Mouse (Mus musculus) adrenal gland, postnatal 36 days (tissue): ENCODE measurements around the gene Mecom. TPM values are rescaled to one million over a fixed set of nuclear protein-coding genes. Genes with fewer than 3 reads are reported as not detected.
A peak's percentile ranks its signal among the peaks of the same experiment; 100 is the strongest.

Experiments used
- DNase-seq, 2 experiments: peaks; one replicate each; pipeline ENCODE4 v3.0.0; 2021; ENCODE audit warnings: mixed read lengths in 1 of 2
- total RNA-seq, 2 experiments: library from RNA; stranded (reverse); gene quantifications; 2 replicates each; pipeline ENCODE4 v1.2.3; 2021

Gene Mecom
- total RNA-seq, 2 experiments from 2014 or later, result 6.4 TPM

DNA sequence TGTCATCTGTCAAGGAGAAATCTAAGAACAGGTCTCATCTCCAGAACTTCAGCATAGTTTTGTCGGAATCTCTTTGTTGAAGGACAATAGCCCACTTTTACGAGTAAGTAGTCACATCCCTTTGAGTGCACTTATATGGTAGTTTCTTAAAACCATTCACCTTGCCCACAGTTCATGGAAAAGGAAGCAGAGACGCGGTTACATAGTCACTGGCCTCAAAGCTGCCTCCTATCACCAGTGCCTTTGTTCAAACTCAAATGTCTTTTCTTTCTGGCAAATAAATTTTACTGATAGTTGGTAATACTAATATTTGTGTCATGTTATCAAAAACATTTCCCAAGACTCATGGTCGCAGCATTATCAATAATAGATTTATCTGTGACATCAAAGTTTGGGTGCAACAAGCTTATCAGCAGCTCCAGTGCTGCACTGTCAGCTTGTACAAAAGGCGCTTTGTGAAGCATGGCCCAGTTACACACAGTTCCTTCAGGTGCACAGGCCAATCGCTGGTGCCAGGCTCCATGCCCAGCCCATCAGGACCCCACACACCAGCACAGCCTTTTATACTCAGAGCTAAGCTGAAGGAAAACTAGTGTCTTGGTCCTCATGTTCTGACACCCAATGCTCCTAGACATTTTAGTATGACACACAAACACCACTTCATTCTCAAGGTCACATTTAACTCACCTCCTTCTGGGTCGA is 399.3 kb downstream of the Mecom start:
- DNase-seq, result no peak

DNA sequence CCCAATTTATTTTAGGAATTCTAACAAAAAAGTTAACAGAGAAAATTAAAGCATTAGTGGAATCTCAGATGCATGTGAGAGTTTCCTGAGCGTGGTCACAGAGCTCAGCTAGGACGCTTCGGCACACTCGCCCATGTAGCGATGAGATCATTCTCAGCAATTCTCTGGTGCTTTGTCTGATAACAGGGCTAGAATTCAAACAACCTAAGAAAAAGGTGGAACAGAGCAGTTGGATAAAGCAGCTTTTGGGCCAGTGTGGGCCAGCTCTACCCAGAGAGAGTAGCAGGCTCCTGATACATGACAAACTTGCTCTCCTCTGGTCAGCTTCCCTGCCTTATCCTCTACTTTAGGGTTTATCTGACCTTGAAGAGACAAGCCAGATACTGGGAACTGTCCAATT is 402.8 kb downstream of the Mecom start:
- no peak for DNase-seq

GRCm38 (mm10) chr3:30143961-30144411 is 403.8 kb downstream of the Mecom start:
- DNase-seq, result no peak

DNA sequence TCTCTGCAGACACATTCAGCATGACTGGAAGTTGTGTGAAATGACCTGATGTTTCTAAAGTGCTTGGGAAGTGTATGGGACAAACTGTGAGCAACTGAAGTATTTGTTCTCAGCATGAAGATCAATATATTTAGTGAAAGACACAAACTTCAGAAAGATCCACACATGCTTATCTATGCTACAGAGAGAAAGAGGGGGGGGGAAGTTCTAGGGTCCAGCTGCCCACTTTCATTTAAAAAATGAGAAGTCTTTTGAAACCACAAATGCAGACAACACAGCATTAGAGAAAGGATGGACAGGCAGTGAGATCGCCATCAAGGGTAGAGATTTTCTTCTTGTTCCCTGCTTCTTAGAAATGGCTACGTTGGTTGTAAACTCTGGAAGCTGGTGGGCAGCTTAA is 404.4 kb downstream of the Mecom start:
- no peak for DNase-seq

DNA sequence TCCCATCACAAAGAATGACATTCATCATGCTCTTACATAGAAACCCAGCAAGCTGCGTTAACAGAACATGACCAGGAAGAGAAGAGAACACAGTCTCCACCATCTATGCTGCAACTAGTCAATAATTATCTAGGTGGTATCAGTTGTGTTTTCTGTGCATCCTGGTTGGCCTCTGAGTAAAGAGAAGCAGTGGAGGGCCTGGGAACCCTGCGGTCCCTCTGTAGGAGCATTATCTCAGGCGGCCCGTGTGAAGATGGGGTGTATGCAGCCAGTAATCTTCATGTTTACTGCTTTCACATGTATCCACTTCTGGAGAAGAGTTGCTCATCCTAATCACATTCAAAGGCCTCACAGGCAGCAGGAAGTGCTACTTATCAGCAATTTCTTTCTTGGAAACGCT is 407.5 kb downstream of the Mecom start:
- DNase-seq, result no peak

GRCm38 (mm10) chr3:30139678-30140077 is 408.1 kb downstream of the Mecom start:
- DNase-seq, result no peak

DNA sequence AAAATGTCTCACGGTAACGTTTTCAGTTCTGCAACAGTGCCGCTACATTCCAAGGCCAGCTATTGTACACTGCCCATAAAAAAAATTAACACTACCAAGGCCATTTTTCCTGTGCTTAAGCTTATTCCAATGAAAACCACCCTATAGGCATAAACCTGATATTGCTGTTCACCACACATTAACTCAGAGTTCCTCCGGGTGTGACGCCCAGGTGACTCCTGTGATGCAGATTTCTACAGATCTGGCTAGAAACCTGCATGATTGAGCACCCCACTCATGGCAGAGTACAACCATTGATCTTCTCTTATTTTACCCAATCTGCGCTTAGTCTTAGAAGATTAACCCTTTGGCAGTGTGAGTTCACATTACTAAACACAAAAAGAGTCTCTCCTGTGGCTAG is 409.2 kb downstream of the Mecom start:
- no peak for DNase-seq

- no peak for DNase-seq
Measured at GRCm38 (mm10) chr3:30135857-30136256, 412.0 kb downstream of the Mecom start.

- DNase-seq, result no peak
Measured at GRCm38 (mm10) chr3:30135119-30135518, 412.7 kb downstream of the Mecom start.

GRCm38 (mm10) chr3:30132981-30133380 is 414.8 kb downstream of the Mecom start:
- no peak for DNase-seq

DNA sequence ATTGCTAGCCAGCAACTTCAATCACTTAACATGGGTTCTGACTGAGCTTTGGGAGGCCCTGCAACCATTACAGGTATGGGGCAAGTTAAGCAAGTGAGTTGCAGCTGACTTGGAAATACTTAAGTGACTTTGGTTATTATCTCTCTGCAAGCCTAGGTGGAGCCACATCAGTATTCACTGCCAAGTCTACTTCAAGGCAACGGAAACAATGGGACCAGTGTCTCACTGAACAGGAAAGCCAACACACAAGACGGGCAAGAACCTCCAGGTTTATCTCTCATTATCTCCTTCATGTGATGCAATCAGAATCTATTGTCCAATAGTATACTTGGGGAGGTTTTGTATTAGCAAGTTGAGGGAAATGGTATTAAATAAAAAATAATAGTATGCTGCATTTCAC is 415.4 kb downstream of the Mecom start:
- no peak for DNase-seq

DNA sequence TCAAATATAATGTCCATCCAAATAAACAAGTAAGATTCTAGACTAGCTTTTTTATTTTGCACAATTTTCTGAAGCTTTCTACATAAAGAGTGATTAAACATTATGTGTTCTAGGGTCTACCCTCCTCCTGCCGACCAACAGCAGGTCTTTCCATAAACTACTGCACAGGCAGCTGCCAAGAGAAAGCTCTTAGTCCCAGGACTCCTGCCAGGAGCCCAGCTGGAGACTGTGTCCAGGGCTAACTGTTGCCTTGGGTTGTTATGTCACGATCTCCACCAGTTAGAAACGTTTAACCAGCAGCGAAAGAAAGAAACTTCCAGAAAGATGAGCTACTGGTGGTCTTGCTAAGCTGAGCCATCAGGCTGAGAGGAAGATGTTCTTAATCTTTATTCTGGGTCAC is 417.3 kb downstream of the Mecom start:
- peak in 1 of 2 experiments; percentile 17 for DNase-seq

- DNase-seq, result no peak
Measured at GRCm38 (mm10) chr3:30122618-30123017, 425.2 kb downstream of the Mecom start.

DNA sequence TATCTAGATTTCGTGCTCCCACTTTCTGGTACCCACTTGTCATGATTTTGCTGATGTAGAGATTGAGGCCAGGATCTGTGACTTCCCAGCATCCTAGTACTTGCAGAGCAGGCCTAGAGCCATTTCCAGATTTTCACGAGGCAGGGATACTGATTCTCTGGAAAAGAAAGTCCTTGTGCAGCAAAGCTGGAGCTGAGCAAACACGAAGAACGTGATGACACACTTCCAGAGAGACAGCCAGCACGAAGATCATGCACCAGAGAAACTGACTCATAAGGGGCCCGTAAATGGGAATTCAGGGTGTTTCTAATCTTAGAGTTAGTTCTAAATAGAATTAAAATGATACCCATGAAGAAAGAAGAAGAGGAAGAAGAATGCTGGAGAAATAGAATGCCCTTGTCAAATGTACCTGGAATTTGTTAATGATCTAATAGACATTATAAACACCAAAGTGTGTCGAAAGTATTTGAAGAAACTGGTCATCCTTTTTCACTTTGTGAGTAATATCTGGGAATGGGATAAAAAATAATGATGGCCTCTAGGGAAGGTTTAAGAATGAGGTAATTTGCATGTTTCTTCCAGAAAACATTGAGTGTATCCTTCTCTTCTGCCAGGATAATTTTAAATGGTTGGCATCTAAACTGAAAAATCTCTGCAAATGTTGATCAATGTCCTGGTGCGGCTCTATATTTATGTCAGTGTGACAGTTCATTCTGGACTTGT is 426.9 kb downstream of the Mecom start:
- DNase-seq, result no peak

GRCm38 (mm10) chr3:30118594-30119297 is 429.1 kb downstream of the Mecom start:
- DNase-seq, result no peak

DNA sequence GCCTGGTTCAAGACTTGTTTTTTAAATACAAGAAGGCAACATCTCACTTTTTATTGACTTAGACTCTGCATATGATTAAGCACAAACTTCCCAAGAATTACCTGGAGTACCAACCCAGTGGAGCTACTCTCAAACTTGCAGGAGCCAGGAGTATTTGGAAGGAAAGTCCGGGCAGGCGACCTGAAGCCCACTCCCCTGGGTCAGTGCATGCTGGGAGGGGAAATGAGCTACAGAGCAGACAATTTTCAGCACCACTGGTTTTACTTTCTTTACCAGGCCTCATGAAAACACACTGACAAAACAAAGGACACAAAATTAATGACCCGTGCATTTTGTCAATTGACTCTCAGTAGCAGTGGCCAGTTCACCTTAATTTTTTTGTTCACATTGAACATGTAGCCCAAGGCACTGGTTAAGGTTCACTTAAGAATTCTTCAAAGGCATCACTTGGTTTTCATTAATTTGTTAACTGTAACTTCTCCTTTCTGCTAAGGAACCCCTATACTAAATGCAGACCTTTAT is 434.5 kb downstream of the Mecom start:
- DNase-seq, result no peak

GRCm38 (mm10) chr3:30107945-30108670 is 439.7 kb downstream of the Mecom start:
- DNase-seq, result no peak

DNA sequence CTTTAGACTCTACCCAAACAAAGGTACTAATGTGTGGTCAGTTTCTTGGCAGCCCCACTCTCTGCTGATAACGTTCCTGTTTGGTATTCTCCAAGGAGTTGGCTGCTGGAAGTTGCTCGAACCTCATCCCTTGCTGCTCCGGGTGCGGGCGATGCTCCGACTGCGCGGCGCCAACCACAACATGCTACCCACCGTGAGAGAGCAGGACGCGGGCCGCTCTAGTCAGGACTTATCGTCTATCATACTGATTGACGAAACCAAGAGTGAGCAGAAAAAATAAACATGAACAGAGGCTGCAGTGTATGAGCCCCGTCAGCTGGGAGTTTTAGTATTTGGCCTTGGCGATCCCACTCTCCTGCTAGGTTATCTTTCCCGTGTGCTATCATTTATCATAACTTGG is 441.3 kb downstream of the Mecom start:
- DNase-seq, result no peak

GRCm38 (mm10) chr3:30105859-30106258 is 441.9 kb downstream of the Mecom start:
- no peak for DNase-seq

GRCm38 (mm10) chr3:30105194-30105823 is 442.5 kb downstream of the Mecom start:
- DNase-seq, result peak in 1 of 2 experiments; percentile 40

GRCm38 (mm10) chr3:30104515-30105098 is 443.2 kb downstream of the Mecom start:
- no peak for DNase-seq
